Mouse (Mus musculus) kidney, postnatal 14 days (tissue): ENCODE measurements around the gene Gm45753.
"Not testable (repeated sequence)": the region's sequence is repeated elsewhere in the genome, so short reads cannot be mapped to it uniquely, and the experiment has no call there.

Experiments used
- DNase-seq: peaks from one replicate; pipeline ENCODE4 v3.0.0; 2022; ENCODE audit warnings: mixed read lengths

Gene Gm45753

GRCm38 (mm10) chr8:45308366-45308765 is at the start of gene Gm45753:
TSS of gene Gm45753 (minus strand) at chr8:45308466.
- no peak for DNase-seq

- peak; percentile 32 for DNase-seq
These were observed 47.5 kb upstream of the Gm45753 start for GRCm38 (mm10) chr8:45355809-45356208.

GRCm38 (mm10) chr8:45345031-45345430 is 36.8 kb upstream of the Gm45753 start:
- DNase-seq = peak; percentile 73

- no peak for DNase-seq
These were observed 36.0 kb upstream of the Gm45753 start for GRCm38 (mm10) chr8:45344298-45344697.

- no peak for DNase-seq
These were observed 33.7 kb upstream of the Gm45753 start for GRCm38 (mm10) chr8:45341630-45342628.

- DNase-seq = peak; percentile 16
These were observed 25.2 kb upstream of the Gm45753 start for GRCm38 (mm10) chr8:45333493-45333892.

- DNase-seq = peak; percentile 70
These were observed 24.6 kb upstream of the Gm45753 start, which contains the start of gene Cyp4v3 for GRCm38 (mm10) chr8:45332685-45333409. TSS of gene Cyp4v3 (minus strand) at chr8:45333216.

GRCm38 (mm10) chr8:45330856-45331255 is 22.6 kb upstream of the Gm45753 start:
- no peak for DNase-seq

GRCm38 (mm10) chr8:45329206-45329980 is 21.1 kb upstream of the Gm45753 start:
- no peak for DNase-seq

GRCm38 (mm10) chr8:45327076-45327475 is 18.8 kb upstream of the Gm45753 start:
- not testable (repeated sequence) for DNase-seq

GRCm38 (mm10) chr8:45324151-45324550 is 15.9 kb upstream of the Gm45753 start:
- DNase-seq = no peak

GRCm38 (mm10) chr8:45321365-45321764 is 13.1 kb upstream of the Gm45753 start:
- no peak for DNase-seq

GRCm38 (mm10) chr8:45320930-45321329 is 12.7 kb upstream of the Gm45753 start:
- no peak for DNase-seq

GRCm38 (mm10) chr8:45310967-45311366 is 2.7 kb upstream of the Gm45753 start:
- no peak for DNase-seq

GRCm38 (mm10) chr8:45305479-45305878 is 2.8 kb downstream of the Gm45753 start:
- no peak for DNase-seq

GRCm38 (mm10) chr8:45304354-45304753 is 3.9 kb downstream of the Gm45753 start:
- DNase-seq = no peak

- no peak for DNase-seq
These were observed 5.9 kb downstream of the Gm45753 start for GRCm38 (mm10) chr8:45302390-45302789.

- no peak for DNase-seq
These were observed 13.0 kb downstream of the Gm45753 start for GRCm38 (mm10) chr8:45295276-45295675.

GRCm38 (mm10) chr8:45294687-45295086 is 13.6 kb downstream of the Gm45753 start, which contains the start of gene Klkb1:
TSS of gene Klkb1 (minus strand) at chr8:45294859.
- no peak for DNase-seq

GRCm38 (mm10) chr8:45291790-45292189 is 16.5 kb downstream of the Gm45753 start:
- DNase-seq = no peak

GRCm38 (mm10) chr8:45281630-45282029 is 26.6 kb downstream of the Gm45753 start:
- peak; percentile 21 for DNase-seq

- no peak for DNase-seq
These were observed 30.8 kb downstream of the Gm45753 start for GRCm38 (mm10) chr8:45277453-45277852.

- DNase-seq = no peak
These were observed 33.9 kb downstream of the Gm45753 start for GRCm38 (mm10) chr8:45274317-45274716.
